Mouse (Mus musculus): ENCODE measurements around the gene Fam49a.

Fam49a gene

DNA sequence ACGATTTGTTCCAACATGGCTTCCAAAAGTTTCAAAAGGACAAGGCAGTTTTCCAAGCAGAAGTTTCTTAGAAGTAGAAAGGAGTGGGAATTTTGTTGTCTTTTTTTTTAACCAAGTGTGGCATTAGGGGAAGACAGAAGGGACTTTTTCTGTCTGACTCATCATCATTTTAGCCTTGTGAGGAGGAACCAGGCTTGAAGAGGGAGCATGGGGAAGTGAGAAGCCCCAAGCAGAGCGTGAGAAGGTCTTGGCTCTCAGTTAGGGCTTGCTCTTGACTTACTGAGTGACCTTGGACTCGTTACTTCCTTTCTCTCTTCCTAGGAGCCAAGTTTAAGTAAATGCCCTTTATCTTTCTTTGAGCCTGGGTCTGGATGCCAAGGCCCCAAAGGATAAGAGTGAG is 8.6 kb downstream of the Fam49a start:
- no peak for DNase-seq (ENCODE audit: low spot score)

DNA sequence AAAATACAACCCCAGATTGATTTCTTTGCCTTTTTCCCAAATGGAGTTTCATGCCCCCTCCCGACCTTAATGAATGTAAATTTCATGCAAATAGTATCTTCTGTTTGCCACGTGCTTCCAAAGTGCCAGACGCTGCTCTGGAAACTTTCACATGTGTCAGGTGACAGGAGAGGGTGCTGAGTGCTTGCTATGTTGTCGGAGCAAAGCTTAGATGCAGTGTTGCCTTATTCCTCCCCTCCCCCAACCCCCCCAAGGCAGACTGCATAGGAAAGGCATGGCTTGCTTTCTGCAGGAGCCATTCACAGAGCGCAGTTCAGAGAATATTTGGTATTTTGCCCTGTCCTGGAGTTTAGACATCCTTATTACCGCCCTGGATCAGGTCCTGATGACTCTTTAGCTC is 12.2 kb downstream of the Fam49a start:
- no peak for DNase-seq (ENCODE audit: low spot score)

DNA sequence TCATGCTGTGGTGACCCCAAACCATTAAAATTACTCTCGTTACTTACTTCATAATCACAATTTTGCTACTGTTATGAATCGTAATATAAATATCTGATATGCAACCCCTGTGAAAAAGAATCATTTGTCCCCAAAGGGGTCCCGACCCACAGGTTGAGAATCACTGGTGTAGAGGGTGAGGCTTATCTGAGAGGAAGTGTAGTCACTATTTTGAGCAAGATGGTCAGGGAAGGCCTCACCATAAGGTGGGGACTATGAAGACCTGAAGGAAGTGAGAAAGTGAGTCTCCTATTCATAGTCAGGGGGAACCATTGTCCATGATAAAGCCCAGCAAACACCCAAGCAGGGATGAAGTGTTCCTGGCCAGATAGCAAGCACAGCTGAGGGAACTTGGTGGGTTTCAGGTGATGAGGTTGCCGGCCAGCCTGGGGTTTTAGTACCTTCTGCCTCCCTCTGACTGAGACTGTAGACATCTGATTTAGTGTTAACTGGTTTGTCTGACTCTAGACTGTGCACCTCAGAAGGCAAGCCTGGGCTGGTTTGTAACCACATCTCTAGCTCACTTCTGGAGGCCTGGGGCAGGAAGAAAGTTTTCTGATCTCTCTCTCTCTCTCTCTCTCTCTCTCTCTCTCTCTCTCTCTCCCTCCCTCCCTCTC is 13.3 kb downstream of the Fam49a start:
- no peak for DNase-seq (ENCODE audit: low spot score)

DNA sequence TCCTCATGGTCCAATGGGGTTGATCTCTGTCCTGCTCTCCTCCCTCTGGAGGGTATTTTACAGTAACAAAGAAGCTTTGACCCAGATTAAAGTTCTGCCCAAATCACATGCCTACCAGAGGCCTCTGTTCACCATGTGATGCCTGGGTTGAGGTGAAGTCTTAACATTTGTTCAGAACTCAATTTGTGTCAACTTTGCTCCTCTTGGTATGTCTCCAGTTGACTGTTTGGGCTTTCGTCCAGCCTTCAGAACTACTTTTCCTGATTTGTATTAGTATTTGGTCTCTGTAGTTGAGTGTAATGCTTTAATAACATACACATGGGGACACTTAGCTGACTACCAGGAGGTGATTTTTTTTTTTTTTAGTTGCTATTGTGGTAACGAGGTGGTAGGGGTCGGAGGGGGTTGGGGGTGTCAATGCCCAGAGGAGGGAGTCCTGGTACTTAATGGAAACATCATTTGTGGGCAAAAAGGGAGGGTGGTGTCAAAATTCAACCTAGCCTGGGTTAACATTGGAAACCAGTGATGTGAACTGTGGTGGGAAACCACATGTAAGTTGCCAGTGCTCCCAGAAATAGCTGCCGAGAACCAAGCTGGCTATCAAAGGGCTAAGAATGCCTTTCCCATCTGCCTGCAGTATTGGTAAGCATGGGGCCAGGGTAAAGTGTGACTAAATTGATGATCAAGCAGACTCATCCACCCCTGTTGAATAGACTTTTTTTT is 16.0 kb downstream of the Fam49a start:
- no peak for DNase-seq (ENCODE audit: low spot score)

- no peak for DNase-seq (ENCODE audit: low spot score)
These were observed 16.5 kb downstream of the Fam49a start for GRCm38 (mm10) chr12:12278464-12278872.

GRCm38 (mm10) chr12:12283702-12284288 is 21.9 kb downstream of the Fam49a start:
- no peak for DNase-seq (ENCODE audit: low spot score)

DNA sequence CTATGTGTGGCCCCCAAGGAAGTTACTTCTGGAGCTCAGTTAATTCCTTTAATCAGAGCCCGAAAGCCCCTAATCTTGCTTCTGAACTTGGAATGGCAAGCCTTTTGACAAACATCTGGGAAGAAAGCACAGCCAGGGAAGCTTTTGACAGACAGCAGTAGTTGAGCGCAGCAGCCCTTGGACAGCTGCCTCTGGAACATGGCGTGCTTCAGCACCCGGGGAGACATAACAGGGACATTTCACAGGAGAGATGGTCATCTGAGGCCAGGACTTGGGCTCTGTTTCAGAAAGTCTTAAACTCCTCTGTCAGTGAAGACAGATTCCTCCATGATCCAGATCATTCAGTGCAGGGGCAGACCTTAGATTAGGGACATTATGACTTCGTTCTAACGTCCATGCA is 22.6 kb downstream of the Fam49a start:
- DNase-seq (ENCODE audit: low spot score), result no peak

- no peak for DNase-seq (ENCODE audit: low spot score)
These were observed 25.3 kb downstream of the Fam49a start for GRCm38 (mm10) chr12:12287131-12287786.

DNA sequence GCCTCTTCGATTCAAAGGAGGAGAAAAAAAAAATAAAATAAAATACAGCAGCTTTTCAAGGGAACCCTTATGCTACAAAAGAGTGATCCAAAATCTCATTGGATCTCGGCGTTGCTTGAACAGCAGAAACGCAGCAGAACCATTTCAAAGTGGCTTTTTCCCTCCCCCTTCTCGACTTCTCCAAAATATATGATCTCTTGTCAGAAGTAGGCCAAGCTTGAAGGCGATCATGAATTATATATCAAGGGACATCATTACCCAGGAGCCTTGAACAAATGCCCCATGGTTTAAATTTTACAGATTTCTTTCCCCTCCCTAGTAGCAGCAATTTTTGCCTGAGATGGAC is 25.8 kb downstream of the Fam49a start:
- no peak for DNase-seq (ENCODE audit: low spot score)

DNA sequence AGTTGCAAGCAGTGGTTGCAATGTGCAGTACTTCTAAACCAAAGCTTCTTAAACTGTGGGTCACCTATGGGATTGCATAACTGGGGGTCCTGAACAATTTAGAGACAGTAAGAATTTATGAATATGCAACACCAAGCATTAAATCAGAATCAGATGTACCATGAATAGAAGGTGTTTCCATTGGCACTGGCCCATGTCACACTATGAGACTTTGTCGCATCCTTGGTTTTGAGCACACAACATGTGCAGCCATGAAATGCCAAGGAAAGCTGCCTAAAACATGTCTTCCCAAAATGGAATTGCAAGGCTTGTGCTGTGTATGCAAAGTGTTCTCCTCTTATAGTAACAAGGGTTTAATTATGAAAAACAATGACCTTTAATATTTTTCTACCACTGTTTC is 26.6 kb downstream of the Fam49a start:
- DNase-seq (ENCODE audit: low spot score), result no peak

GRCm38 (mm10) chr12:12289636-12290035 is 27.7 kb downstream of the Fam49a start:
- DNase-seq (ENCODE audit: low spot score), result no peak

- no peak for DNase-seq (ENCODE audit: low spot score)
These were observed 30.2 kb downstream of the Fam49a start for GRCm38 (mm10) chr12:12292043-12292618.

GRCm38 (mm10) chr12:12294380-12295171 is 32.6 kb downstream of the Fam49a start:
- DNase-seq (ENCODE audit: low spot score), result no peak

DNA sequence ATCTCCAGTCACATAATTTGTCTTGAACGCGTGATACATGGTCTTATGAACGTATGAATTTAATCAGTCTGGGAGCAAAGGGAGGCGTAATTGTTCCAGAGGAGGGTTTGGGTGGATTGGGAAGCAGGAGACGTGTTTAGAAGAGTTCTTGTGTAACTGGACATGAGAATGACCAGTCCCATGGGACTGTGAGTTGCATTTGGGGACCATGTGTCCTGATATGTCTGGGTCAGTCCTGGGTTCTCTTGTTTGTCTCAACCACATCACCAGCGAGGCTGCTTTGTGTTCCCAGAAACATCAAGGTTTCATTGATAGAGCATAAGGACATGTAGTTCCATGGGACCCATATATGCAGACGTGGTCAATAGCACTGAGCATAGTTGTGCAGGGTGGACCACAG is 36.5 kb downstream of the Fam49a start:
- DNase-seq (ENCODE audit: low spot score), result no peak

DNA sequence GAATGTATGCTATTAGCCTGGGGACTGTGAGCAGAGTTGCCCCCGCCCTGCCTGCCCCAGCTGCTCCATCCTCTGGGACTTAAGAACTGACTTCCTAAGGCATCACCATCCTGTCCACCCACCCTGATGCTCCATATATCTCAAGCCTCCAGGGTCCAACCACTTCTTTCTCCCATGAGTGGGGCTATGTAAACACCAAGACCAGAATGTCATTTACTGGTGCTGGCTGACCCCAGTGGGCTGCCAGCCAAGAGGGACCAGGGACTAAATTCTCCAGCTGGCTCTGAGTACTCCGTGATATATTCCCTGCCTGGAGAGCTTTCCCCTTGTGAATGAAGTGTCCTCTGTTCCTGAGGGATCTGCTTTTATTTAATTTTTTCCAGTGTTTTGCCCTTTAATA is 37.4 kb downstream of the Fam49a start:
- DNase-seq (ENCODE audit: low spot score), result no peak

- DNase-seq (ENCODE audit: low spot score), result no peak
These were observed 39.2 kb downstream of the Fam49a start for GRCm38 (mm10) chr12:12301149-12301548.

GRCm38 (mm10) chr12:12301815-12302214 is 39.9 kb downstream of the Fam49a start:
- DNase-seq (ENCODE audit: low spot score), result no peak

- DNase-seq (ENCODE audit: low spot score), result no peak
These were observed 44.3 kb downstream of the Fam49a start for GRCm38 (mm10) chr12:12306214-12306613.

GRCm38 (mm10) chr12:12306814-12307213 is 44.9 kb downstream of the Fam49a start:
- no peak for DNase-seq (ENCODE audit: low spot score)

- DNase-seq (ENCODE audit: low spot score), result no peak
These were observed 45.3 kb downstream of the Fam49a start for GRCm38 (mm10) chr12:12307245-12307644.

- DNase-seq (ENCODE audit: low spot score), result no peak
These were observed 51.5 kb downstream of the Fam49a start for GRCm38 (mm10) chr12:12313437-12313836.

GRCm38 (mm10) chr12:12313919-12314318 is 52.0 kb downstream of the Fam49a start:
- DNase-seq (ENCODE audit: low spot score), result no peak

Measured in ovary, postnatal 14 days (tissue).